Mouse (Mus musculus) gastrocnemius, adult 8-10 months (tissue): Measurements from ENCODE around the gene Nav1. TPM values are rescaled to one million over a fixed set of nuclear protein-coding genes. Genes with fewer than 3 reads are reported as not detected.

Experiments
- DNase-seq, 2 experiments: peaks; one replicate each; pipeline ENCODE4 v3.0.0; 2022; ENCODE audit warnings: low spot score in 2 of 2
- total RNA-seq, 4 experiments: library from RNA; stranded (reverse); gene quantifications; 2 replicates each; pipeline ENCODE4 v1.2.4; 2022

The Nav1 gene
- total RNA-seq, 4 experiments from 2014 or later, result 4.3 to 8.4 (median 6.8) TPM

- no peak for DNase-seq
Measured at GRCm38 (mm10) chr1:135517469-135517868, 89.6 kb downstream of the Nav1 start.

GRCm38 (mm10) chr1:135516511-135517305 lies 90.4 kb downstream of the Nav1 start:
- no peak for DNase-seq

- DNase-seq, result no peak
Measured at GRCm38 (mm10) chr1:135515633-135516238, 91.4 kb downstream of the Nav1 start.

- no peak for DNase-seq
Measured at GRCm38 (mm10) chr1:135514913-135515632, 92.0 kb downstream of the Nav1 start.

GRCm38 (mm10) chr1:135514046-135514445 lies 93.0 kb downstream of the Nav1 start:
- DNase-seq, result no peak

- no peak for DNase-seq
Measured at GRCm38 (mm10) chr1:135513464-135513863, 93.6 kb downstream of the Nav1 start.

GRCm38 (mm10) chr1:135510346-135510977 lies 96.6 kb downstream of the Nav1 start:
- peak; percentile 31 to 39 for DNase-seq

- DNase-seq, result no peak
Measured at GRCm38 (mm10) chr1:135509145-135510084, 97.7 kb downstream of the Nav1 start.

- DNase-seq, result no peak
Measured at GRCm38 (mm10) chr1:135508349-135508634, 98.8 kb downstream of the Nav1 start.

- DNase-seq, result no peak
Measured at GRCm38 (mm10) chr1:135507572-135508348, 99.3 kb downstream of the Nav1 start.

GRCm38 (mm10) chr1:135505499-135505898 lies 101.6 kb downstream of the Nav1 start:
- no peak for DNase-seq

GRCm38 (mm10) chr1:135503436-135503835 lies 103.7 kb downstream of the Nav1 start:
- no peak for DNase-seq

GRCm38 (mm10) chr1:135502750-135503149 lies 104.3 kb downstream of the Nav1 start:
- no peak for DNase-seq

GRCm38 (mm10) chr1:135502135-135502534 lies 105.0 kb downstream of the Nav1 start:
- no peak for DNase-seq

GRCm38 (mm10) chr1:135498455-135499358 lies 108.4 kb downstream of the Nav1 start:
- DNase-seq, result no peak

GRCm38 (mm10) chr1:135495048-135495447 lies 112.0 kb downstream of the Nav1 start:
- DNase-seq, result no peak

- DNase-seq, result no peak
Measured at GRCm38 (mm10) chr1:135493862-135494261, 113.2 kb downstream of the Nav1 start.

GRCm38 (mm10) chr1:135492406-135492805 lies 114.7 kb downstream of the Nav1 start:
- no peak for DNase-seq
